Comparison of ENCODE assay signal across 8 mouse cellular contexts in genomic region chr6:136930677-136931076, GRCm38 (mm10). TPM values are rescaled to one million over a fixed set of nuclear protein-coding genes. Genes with fewer than 3 reads are reported as not detected.
DNase-seq lines count a peak whose midpoint lies in the region; ATAC-seq and TF ChIP-seq lines count a peak whose summit lies in the region.

No protein-coding gene starts in this region.

- intact Hi-C loops in gastrocnemius, adult 2 months (cut with DNase I), result no loop called here
- intact Hi-C loops in gastrocnemius, postnatal 36 days (cut with DNase I), result loop anchor here (5.0 kb wide), 1 partner anchor 37 kb away; no protein-coding TSS in a partner anchor
- intact Hi-C loops in left cerebral cortex, postnatal 25 days (cut with DNase I), result no loop called here

- H3K4me3 ChIP-seq in gastrocnemius, adult 2 months, result peak overlapping the region; percentile 59
- no peak overlapping the region for H3K4me3 ChIP-seq in kidney, embryonic 14.5 days (ENCODE audit: low read length)
- H3K4me3 ChIP-seq in spleen, adult 2 months (ENCODE audit: extremely low read depth, insufficient read depth, insufficient read length), result peak overlapping the region; percentile 12; the same call in 1 of the 2 replicates

- H3K27ac ChIP-seq in gastrocnemius, adult 2 months, result peak overlapping the region; percentile 21
- peak overlapping the region; percentile 52; the same call in 1 of the 2 replicates for H3K27ac ChIP-seq in kidney, embryonic 14.5 days (ENCODE audit: low read depth, low read length)
- peak overlapping the region; percentile 84 for H3K27ac ChIP-seq in spleen, adult 2 months (ENCODE audit: insufficient read depth, low read length)

- no peaks in the 10 kb centered on the region for H3K27me3 ChIP-seq in kidney, embryonic 14.5 days (ENCODE audit: control insufficient read depth, insufficient read depth, low read length)
- no peaks in the 10 kb centered on the region for H3K27me3 ChIP-seq in spleen, adult 2 months (ENCODE audit: control insufficient read depth, insufficient read depth, low read length)

- peaks cover 8% of the 10 kb centered on the region for H3K4me1 ChIP-seq in kidney, embryonic 14.5 days (ENCODE audit: control insufficient read depth, insufficient read depth, low read length)
- peaks cover 21% of the 10 kb centered on the region; the same call in 1 of the 2 replicates for H3K4me1 ChIP-seq in spleen, adult 2 months (ENCODE audit: control insufficient read depth, insufficient read depth, insufficient read length)

- no peak for DNase-seq in gastrocnemius, adult 2 months
- no peak for DNase-seq in gastrocnemius, postnatal 36 days
- DNase-seq in heart, adult 9 months (ENCODE audit: low spot score in 2 of 2), result peak; percentile 63 to 81
- peak; percentile 65 for DNase-seq in lung, postnatal 10 days
- peak; percentile 81 to 82 for DNase-seq in spleen, adult 2 months (ENCODE audit: low read depth in 1 of 2, low spot score in 2 of 2)
- no peak for DNase-seq in frontal cortex, adult 2 months (ENCODE audit: extremely low spot score in 1 of 2, low spot score in 1 of 2)
- DNase-seq in left cerebral cortex, postnatal 25 days (ENCODE audit: low spot score in 2 of 2), result no peak

- no peaks in the 10 kb centered on the region for H3K9me3 ChIP-seq in kidney, embryonic 14.5 days (ENCODE audit: control insufficient read depth, low read length)

- no peaks in the 10 kb centered on the region for H3K36me3 ChIP-seq in kidney, embryonic 14.5 days (ENCODE audit: control insufficient read depth, insufficient read depth, low read length)
- H3K36me3 ChIP-seq in spleen, adult 2 months (ENCODE audit: control insufficient read depth, insufficient read depth, low read length), result peaks cover 70% of the 10 kb centered on the region

- WGBS in kidney, embryonic 14.5 days, result 26% methylated on average over 12 of the region's 12 CpGs
- under 1% methylated on average over 12 of the region's 12 CpGs for WGBS in spleen, adult 2 months

- TF ChIP-seq POLR2A in spleen, adult 2 months (IDR thresholded peaks at IDR 0.05; ENCODE audit: low read depth, low read length), result no peak

- peak overlapping the region; percentile 19; the same call in 1 of the 2 replicates for H3K4me2 ChIP-seq in kidney, embryonic 14.5 days (replicated peaks; ENCODE audit: low read depth, low read length)

- no peak for TF ChIP-seq CTCF in gastrocnemius, adult 2 months (IDR thresholded peaks at IDR 0.05)
- TF ChIP-seq CTCF in spleen, adult 2 months (IDR thresholded peaks at IDR 0.05; ENCODE audit: extremely low read depth, insufficient read depth, insufficient read length, insufficient replicate concordance), result no peak

- ATAC-seq in kidney, embryonic 14.5 days (ENCODE audit: low FRiP score, low TSS enrichment), result peak; percentile 86

- H3K9ac ChIP-seq in kidney, embryonic 14.5 days (ENCODE audit: low read depth, low read length), result no peak overlapping the region

RNA-seq across cellular contexts. Expression of gene Pde6h, which starts 7.0 kb away (rescaled TPM):
- not detected for total RNA-seq in gastrocnemius, adult 2 months (2021)
- total RNA-seq in gastrocnemius, postnatal 36 days (2021), result not detected
- polyA plus RNA-seq in kidney, embryonic 14.5 days (2014; fragmentation: Nextera tagmentation; extraction: Ambion mirVana), result 0.11 and 0.81 TPM in 2 replicates
- polyA plus RNA-seq in spleen, adult 2 months (2012; rRNA removed), result 0.01 TPM in 1 of 2 replicates, not detected in the other
- 0.50 and 1.1 TPM in 2 replicates for polyA plus RNA-seq in frontal cortex, adult 2 months (2012; rRNA removed)
- total RNA-seq in left cerebral cortex, postnatal 25 days (2021), result 1 to 10 TPM in 1 of 2 experiments, under 1 TPM in 1; 0.41 to 1.5 TPM

RNA-seq across cellular contexts. Expression of gene Erp27, which starts 8.7 kb away (rescaled TPM):
- total RNA-seq in gastrocnemius, adult 2 months (2021), result under 1 TPM in 1 of 2 experiments, not detected in 1; 0.20 TPM
- not detected for total RNA-seq in gastrocnemius, postnatal 36 days (2021)
- 0.22 and 0.31 TPM in 2 replicates for polyA plus RNA-seq in kidney, embryonic 14.5 days (2014; fragmentation: Nextera tagmentation; extraction: Ambion mirVana)
- 10.5 and 16.2 TPM in 2 replicates for polyA plus RNA-seq in spleen, adult 2 months (2012; rRNA removed)
- 0.18 TPM in 1 of 2 replicates, not detected in the other for polyA plus RNA-seq in frontal cortex, adult 2 months (2012; rRNA removed)
- total RNA-seq in left cerebral cortex, postnatal 25 days (2021), result not detected

RNA-seq across cellular contexts. Expression of gene Arhgdib, which starts 11.0 kb away (rescaled TPM):
- total RNA-seq in gastrocnemius, adult 2 months (2021), result 10 to 100 TPM in 1 of 2 experiments, 1 to 10 TPM in 1; 4.9 to 10.2 TPM
- total RNA-seq in gastrocnemius, postnatal 36 days (2021), result 1 to 10 TPM; 7.1 to 7.7 TPM
- polyA plus RNA-seq in kidney, embryonic 14.5 days (2014; fragmentation: Nextera tagmentation; extraction: Ambion mirVana), result 60.4 and 65.6 TPM in 2 replicates
- polyA plus RNA-seq in spleen, adult 2 months (2012; rRNA removed), result 361 and 386 TPM in 2 replicates
- polyA plus RNA-seq in frontal cortex, adult 2 months (2012; rRNA removed), result 25.5 and 28.9 TPM in 2 replicates
- total RNA-seq in left cerebral cortex, postnatal 25 days (2021), result 10 to 100 TPM; 10.6 to 14.2 TPM

RNA-seq across cellular contexts. Expression of gene Mgp, which starts 55.1 kb away (rescaled TPM):
- 100 to 1,000 TPM in 1 of 2 experiments, 10 to 100 TPM in 1; 52.8 to 161 TPM for total RNA-seq in gastrocnemius, adult 2 months (2021)
- total RNA-seq in gastrocnemius, postnatal 36 days (2021), result 10 to 100 TPM; 72.6 to 84.1 TPM
- 168 and 215 TPM in 2 replicates for polyA plus RNA-seq in kidney, embryonic 14.5 days (2014; fragmentation: Nextera tagmentation; extraction: Ambion mirVana)
- polyA plus RNA-seq in spleen, adult 2 months (2012; rRNA removed), result 39.8 and 47.7 TPM in 2 replicates
- polyA plus RNA-seq in frontal cortex, adult 2 months (2012; rRNA removed), result 156 and 163 TPM in 2 replicates
- total RNA-seq in left cerebral cortex, postnatal 25 days (2021), result 10 to 100 TPM; 43.5 to 46.0 TPM

Comparison
In these comparisons a context has a peak if more than half of its experiments do, and no peak if none do; other contexts are left out.
1. DNase-seq: peak in heart, adult 9 months (2 of 2), lung, postnatal 10 days (single experiment) and spleen, adult 2 months (2 of 2); none in gastrocnemius, adult 2 months (single experiment), gastrocnemius, postnatal 36 days (0 of 2), frontal cortex, adult 2 months (0 of 2) and left cerebral cortex, postnatal 25 days (0 of 2).
2. H3K27ac ChIP-seq: peak in every context shown above with its lines; median percentile 84 in spleen, adult 2 months; 52 in kidney, embryonic 14.5 days; 21 in gastrocnemius, adult 2 months.